Mouse (Mus musculus) c-Kit-positive CD71-negative TER-119-negative erythroid progenitor cells, embryonic 14.5 days (primary cell): ENCODE data around the gene Mrpl4.
"Not testable (repeated sequence)": the region's sequence is repeated elsewhere in the genome, so short reads cannot be mapped to it uniquely, and the experiment has no call there.

Experiments
- DNase-seq: peaks from one replicate; pipeline ENCODE4 v3.0.0-alpha.2; 2013; ENCODE audit warnings: low read depth

Gene Mrpl4

GRCm38 (mm10) chr9:21041308-21041707, 38.8 kb downstream of the Mrpl4 start:
- DNase-seq = no peak

DNA sequence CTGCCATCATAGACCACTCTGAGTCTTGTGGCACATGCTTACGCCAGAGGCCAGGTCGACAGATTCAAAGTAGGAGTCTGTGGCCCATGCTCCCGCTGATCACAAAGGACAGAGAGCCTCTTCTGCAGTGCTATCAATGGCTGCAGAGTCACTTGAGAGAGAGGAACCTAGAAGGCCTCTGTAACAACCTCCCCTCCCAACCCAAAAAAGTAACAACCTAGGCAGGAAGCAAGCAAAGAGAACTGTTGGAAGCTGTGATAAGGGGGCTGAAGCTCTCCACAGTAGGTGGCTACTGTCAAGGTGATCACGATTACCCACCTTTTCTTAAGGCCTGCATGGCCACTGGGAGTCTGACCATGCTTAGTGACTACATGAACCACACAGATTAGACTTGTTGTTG, 41.0 kb downstream of the Mrpl4 start:
- DNase-seq = no peak

DNA sequence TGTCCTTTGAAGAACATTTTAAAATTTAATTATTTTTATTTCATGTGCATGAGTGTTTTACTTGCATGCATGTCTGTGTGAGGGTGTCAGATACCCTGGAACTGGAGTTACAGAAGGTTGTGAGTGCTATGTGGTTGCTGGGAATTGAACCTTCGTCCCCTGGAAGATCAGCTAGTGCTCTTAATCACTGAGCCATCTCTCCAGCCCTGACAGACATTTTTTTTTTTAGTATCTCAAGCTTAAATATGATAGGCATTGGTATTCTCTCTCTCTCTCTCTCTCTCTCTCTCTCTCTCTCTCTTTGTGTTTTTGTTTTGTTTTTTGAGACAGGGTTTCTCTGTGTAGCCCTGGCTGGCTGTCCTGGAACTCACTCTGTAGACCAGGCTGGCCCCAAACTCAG, 42.2 kb downstream of the Mrpl4 start:
- not testable (repeated sequence) for DNase-seq

- no peak for DNase-seq
Measured at GRCm38 (mm10) chr9:21045235-21045634, 42.7 kb downstream of the Mrpl4 start.

DNA sequence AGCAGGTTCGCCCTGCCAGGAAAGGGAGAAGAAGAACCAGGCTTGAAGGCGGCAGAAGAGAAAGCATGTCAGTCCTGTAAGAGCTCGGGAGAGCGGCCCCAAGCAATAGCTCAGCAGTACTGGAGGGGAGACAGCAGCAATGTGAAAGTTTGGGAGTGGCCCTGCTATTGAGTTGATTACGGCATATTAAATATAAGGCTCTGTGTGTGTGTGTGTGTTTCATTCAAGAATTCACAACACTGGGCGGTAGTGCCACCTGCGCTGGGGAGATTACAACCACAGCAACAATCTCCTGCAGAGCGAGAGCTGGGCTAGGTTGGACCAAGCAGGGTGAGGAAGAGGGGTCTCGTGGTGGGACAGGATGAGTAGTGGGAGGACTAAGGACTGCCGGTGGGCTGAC, 49.0 kb downstream of the Mrpl4 start:
- DNase-seq = no peak
